Mouse (Mus musculus): ENCODE results near the gene Olfr1301. TPM values are rescaled to one million over a fixed set of nuclear protein-coding genes. Genes with fewer than 3 reads are reported as not detected.

Gene Olfr1301
- polyA plus RNA-seq (2014; fragmentation: Nextera tagmentation; extraction: Ambion mirVana), result not detected in 2 replicates

GRCm38 (mm10) chr2:111750706-111751105 lies at the start of gene Olfr1301:
TSS of gene Olfr1301 (plus strand) at chr2:111751006.
- Histone ChIP-seq H3K4me3 (ENCODE audit: low read depth, low read length) (no peak within 1 kb of the TSS), H3K4me1 (replicated peaks; ENCODE audit: control insufficient read depth, insufficient read depth, low read length) (no peaks in the 10 kb centered on the region), H3K36me3 (ENCODE audit: control insufficient read depth, insufficient read depth, low read length) (no peaks in the 10 kb centered on the region), H3K27ac (ENCODE audit: low read depth, low read length) (no peak within 1 kb of the TSS), H3K9ac (ENCODE audit: low read length) (no peak within 1 kb of the TSS), H3K9me3 (ENCODE audit: control insufficient read depth, low read length) (no peaks in the 10 kb centered on the region), H3K27me3 (ENCODE audit: control insufficient read depth, insufficient read depth, low read length) (no peaks in the 10 kb centered on the region), H3K4me2 (ENCODE audit: low read depth, low read length, severe bottlenecking) (no peak within 1 kb of the TSS)
- WGBS, result 87% methylated on average over 3 of the region's 3 CpGs
- DNase-seq (ENCODE audit: low spot score), result no peak
- no peak for ATAC-seq (replicated peaks; ENCODE audit: low FRiP score)

DNA sequence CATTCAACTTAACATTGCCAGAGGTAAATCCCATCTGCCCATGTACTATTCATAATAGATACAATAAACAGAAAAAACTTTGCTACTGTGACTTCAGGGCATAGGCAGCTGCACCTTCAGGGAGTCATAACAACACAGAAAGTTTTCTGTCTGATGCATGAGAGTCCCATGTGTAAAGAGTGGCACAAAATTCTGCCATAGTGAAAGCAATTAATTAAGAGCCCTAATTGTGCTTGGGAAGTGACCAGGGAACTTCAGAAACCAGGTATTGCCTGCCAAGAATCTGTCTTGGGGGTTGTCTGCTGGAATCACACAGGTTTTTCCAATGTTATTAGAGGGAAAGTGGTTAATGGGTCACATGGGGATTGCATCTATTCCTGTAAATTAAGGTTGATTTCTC lies 24.1 kb upstream of the Olfr1301 start:
- ATAC-seq (replicated peaks; ENCODE audit: low FRiP score), result no peak
- DNase-seq (ENCODE audit: low spot score), result no peak

DNA sequence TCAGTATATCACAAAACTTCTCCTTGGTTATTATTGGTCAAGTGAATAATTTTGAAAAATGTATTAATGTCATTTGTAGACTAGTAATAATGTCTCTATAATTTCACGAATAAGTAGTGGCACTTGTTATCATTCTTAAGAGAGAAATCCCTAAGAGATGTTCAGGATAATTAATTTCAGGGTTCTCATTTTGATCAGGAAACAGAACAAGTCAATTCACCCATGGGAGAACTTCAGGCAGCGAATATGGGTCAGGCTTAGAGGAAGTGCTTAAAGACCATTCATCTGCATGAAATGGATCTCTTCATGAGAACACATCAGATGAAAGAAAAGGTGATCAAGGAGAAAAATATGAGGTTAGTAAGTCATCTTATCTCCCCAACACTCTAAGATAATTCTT lies 26.3 kb downstream of the Olfr1301 start, which contains the start of gene Olfr1302:
Gene Olfr1302, plus strand, starts transcription at position 301 of the 400 bp plus-strand sequence.
- DNase-seq (ENCODE audit: low spot score) (no peak), ATAC-seq (replicated peaks; ENCODE audit: low FRiP score) (no peak)
- Histone ChIP-seq H3K27ac (ENCODE audit: low read depth, low read length) (no peak within 1 kb of the TSS), H3K4me3 (ENCODE audit: low read depth, low read length) (no peak within 1 kb of the TSS), H3K4me1 (replicated peaks; ENCODE audit: control insufficient read depth, insufficient read depth, low read length) (no peaks in the 10 kb centered on the region), H3K27me3 (ENCODE audit: control insufficient read depth, insufficient read depth, low read length) (no peaks in the 10 kb centered on the region), H3K4me2 (ENCODE audit: low read depth, low read length, severe bottlenecking) (no peak within 1 kb of the TSS), H3K36me3 (ENCODE audit: control insufficient read depth, insufficient read depth, low read length) (no peaks in the 10 kb centered on the region), H3K9ac (ENCODE audit: low read length) (no peak within 1 kb of the TSS), H3K9me3 (ENCODE audit: control insufficient read depth, low read length) (no peaks in the 10 kb centered on the region)
- 75% methylated on average over 2 of the region's 2 CpGs for WGBS

More for the DNA sequence above, 24.1 kb upstream of the Olfr1301 start:
- H3K4me3 ChIP-seq (ENCODE audit: low read depth, low read length), result no peak overlapping the region
- no peaks in the 10 kb centered on the region for H3K9me3 ChIP-seq (ENCODE audit: control insufficient read depth, low read length)
- no peak overlapping the region for H3K9ac ChIP-seq (ENCODE audit: low read length)
- no peaks in the 10 kb centered on the region for H3K27me3 ChIP-seq (ENCODE audit: control insufficient read depth, insufficient read depth, low read length)
- no peak overlapping the region for H3K27ac ChIP-seq (ENCODE audit: low read depth, low read length)
- no peaks in the 10 kb centered on the region for H3K36me3 ChIP-seq (ENCODE audit: control insufficient read depth, insufficient read depth, low read length)
- H3K4me2 ChIP-seq (ENCODE audit: low read depth, low read length, severe bottlenecking), result no peak overlapping the region
- no peaks in the 10 kb centered on the region for H3K4me1 ChIP-seq (replicated peaks; ENCODE audit: control insufficient read depth, insufficient read depth, low read length)

Other genes with a start within 250 kb of the Olfr1301 start
- gene Olfr1293-ps, start 225.8 kb upstream of the Olfr1301 start, polyA plus RNA-seq (2014; fragmentation: Nextera tagmentation; extraction: Ambion mirVana), result not detected in 2 replicates
- gene Olfr1294, start 210.7 kb upstream of the Olfr1301 start, polyA plus RNA-seq (2014; fragmentation: Nextera tagmentation; extraction: Ambion mirVana), result not detected in 2 replicates
- gene Olfr1295, start 181.3 kb upstream of the Olfr1301 start, polyA plus RNA-seq (2014; fragmentation: Nextera tagmentation; extraction: Ambion mirVana), result not detected in 2 replicates
- gene Olfr1297, start 124.5 kb upstream of the Olfr1301 start, polyA plus RNA-seq (2014; fragmentation: Nextera tagmentation; extraction: Ambion mirVana), result not detected in 2 replicates
- not detected in 2 replicates for gene Olfr1298, start 101.8 kb upstream of the Olfr1301 start, polyA plus RNA-seq (2014; fragmentation: Nextera tagmentation; extraction: Ambion mirVana)
- gene Olfr1299, start 89.6 kb upstream of the Olfr1301 start, polyA plus RNA-seq (2014; fragmentation: Nextera tagmentation; extraction: Ambion mirVana), result not detected in 2 replicates
- gene Olfr1302, start 26.4 kb downstream of the Olfr1301 start, polyA plus RNA-seq (2014; fragmentation: Nextera tagmentation; extraction: Ambion mirVana), result not detected in 2 replicates
- gene Olfr1303, start 69.3 kb downstream of the Olfr1301 start, polyA plus RNA-seq (2014; fragmentation: Nextera tagmentation; extraction: Ambion mirVana), result 0.20 TPM in 1 of 2 replicates, not detected in the other
- not detected in 2 replicates for gene Olfr1305, start 126.1 kb downstream of the Olfr1301 start, polyA plus RNA-seq (2014; fragmentation: Nextera tagmentation; extraction: Ambion mirVana)
- not detected in 2 replicates for gene Olfr1306, start 165.3 kb downstream of the Olfr1301 start, polyA plus RNA-seq (2014; fragmentation: Nextera tagmentation; extraction: Ambion mirVana)
- gene Olfr1307, start 198.4 kb downstream of the Olfr1301 start, polyA plus RNA-seq (2014; fragmentation: Nextera tagmentation; extraction: Ambion mirVana), result 0.01 TPM in 2 replicates
- not detected in 2 replicates for gene Olfr1308, start 213.9 kb downstream of the Olfr1301 start, polyA plus RNA-seq (2014; fragmentation: Nextera tagmentation; extraction: Ambion mirVana)
- gene Olfr1309, start 239.3 kb downstream of the Olfr1301 start, polyA plus RNA-seq (2014; fragmentation: Nextera tagmentation; extraction: Ambion mirVana), result not detected in 2 replicates

Measured in forebrain, embryonic 11.5 days (tissue).